Mouse (Mus musculus) neural tube, embryonic 14.5 days (tissue): ENCODE data around the gene Xrn1. TPM values are rescaled to one million over a fixed set of nuclear protein-coding genes. Genes with fewer than 3 reads are reported as not detected.
"Not testable (repeated sequence)": the region's sequence is repeated elsewhere in the genome, so short reads cannot be mapped to it uniquely, and the experiment has no call there.

ENCODE experiments used
- ATAC-seq: fragments of 200-750 bp; cut with Nextera tagmentation; 2 replicates; pipeline ENCODE4 v1.8.0; 2017; ENCODE audit warnings: low read depth, mild to moderate bottlenecking, moderate TSS enrichment, moderate library complexity
- H3K27ac ChIP-seq: fragments of 300-500 bp; sonication (generic); 2 replicates; pipeline ENCODE4 v1.5.1; 2014; ENCODE audit warnings: low read depth, mild to moderate bottlenecking, control low read depth, low read length, moderate library complexity, mixed read lengths
- H3K27me3 ChIP-seq: fragments of 300-500 bp; sonication (generic); 2 replicates; pipeline ENCODE4 v1.6.1; 2014; ENCODE audit warnings: low read length; ENCODE audit not compliant: control insufficient read depth, insufficient read depth
- H3K36me3 ChIP-seq: fragments of 300-500 bp; sonication (generic); 2 replicates; pipeline ENCODE4 v1.6.1; 2014; ENCODE audit warnings: low read length, mixed read lengths; ENCODE audit not compliant: control insufficient read depth, insufficient read depth
- H3K4me1 ChIP-seq: fragments of 300-500 bp; sonication (generic); 2 replicates; pipeline ENCODE4 v1.6.1; 2014; ENCODE audit warnings: low read length; ENCODE audit not compliant: control insufficient read depth, insufficient read depth
- H3K4me2 ChIP-seq: fragments of 300-500 bp; sonication (generic); 2 replicates; pipeline ENCODE4 v1.6.1; 2014; ENCODE audit warnings: mild to moderate bottlenecking, low read depth, low read length, control low read depth
- H3K4me3 ChIP-seq: fragments of 300-500 bp; sonication (generic); 2 replicates; pipeline ENCODE4 v1.5.1; 2014; ENCODE audit warnings: low read depth, low read length, control low read depth, mixed read lengths
- H3K9ac ChIP-seq: fragments of 300-500 bp; sonication (generic); replicated peaks from 2 replicates; pipeline ENCODE4 v1.6.1; 2014; ENCODE audit warnings: low read depth, mild to moderate bottlenecking, control low read depth, low read length, mixed read lengths
- H3K9me3 ChIP-seq: fragments of 300-500 bp; sonication (generic); 2 replicates; pipeline ENCODE4 v1.6.1; 2016; ENCODE audit warnings: low read length; ENCODE audit not compliant: control insufficient read depth
- WGBS: fragments of 180-500 bp; shearing (Covaris S2); extraction: QIAGEN DNeasy Blood & Tissue Kit; methylation state at CpG from one replicate; pipeline ENCODE4 v1.1.7; 2014; 5-methylcytosine and 5-hydroxymethylcytosine counted together
- polyA plus RNA-seq: library from polyadenylated mRNA; unstranded; fragments of >200 nt; fragmentation: Nextera tagmentation; extraction: Ambion mirVana; gene quantifications from 2 replicates; pipeline ENCODE4 v1.2.1, GENCODE M21; 2014

The Xrn1 gene
- polyA plus RNA-seq, 1 experiment from 2014 or later: 28.5 TPM

DNA sequence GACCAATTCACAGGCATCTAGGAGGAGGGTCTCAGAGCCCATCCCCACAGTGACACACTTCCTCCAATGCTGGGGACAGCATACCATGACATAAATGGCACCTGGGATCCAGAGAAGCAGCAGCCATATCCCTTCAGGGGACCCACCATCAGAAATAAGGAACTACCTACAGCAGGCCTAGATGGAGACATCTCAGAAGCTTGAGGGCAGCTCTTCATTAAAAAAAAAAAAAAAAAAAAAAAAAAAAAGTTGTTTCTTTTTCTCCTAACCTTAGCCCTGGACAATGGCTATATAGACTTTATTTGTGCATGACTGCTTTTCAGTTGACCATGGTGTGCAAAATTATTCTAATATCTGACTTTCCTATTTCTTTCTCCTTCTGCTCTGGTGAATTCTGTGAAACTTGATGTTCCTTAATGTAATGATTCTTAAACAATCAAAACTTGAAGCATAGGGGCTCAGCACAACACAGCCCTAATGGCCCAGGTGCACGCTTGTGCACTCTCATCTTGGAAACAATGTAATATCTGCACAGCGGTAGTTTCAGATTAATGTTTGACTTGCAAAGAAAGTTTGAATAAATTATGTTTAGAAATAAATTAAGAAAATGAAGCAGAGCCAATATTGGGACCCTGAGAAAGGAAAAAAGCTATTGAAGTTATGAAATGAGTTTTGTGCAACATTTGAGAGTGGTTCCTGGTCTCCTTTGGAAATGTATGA is 108.7 kb downstream of the Xrn1 start:
- ATAC-seq: no peak
- H3K4me3 ChIP-seq: no peak overlapping the region
- H3K27ac ChIP-seq: no peak overlapping the region
- H3K4me2 ChIP-seq: no peak overlapping the region
- no peaks in the 10 kb centered on the region for H3K4me1 ChIP-seq
- 84% methylated on average over 2 of the region's 2 CpGs for WGBS
- H3K27me3 ChIP-seq: no peaks in the 10 kb centered on the region
- H3K36me3 ChIP-seq: no peaks in the 10 kb centered on the region
- H3K9ac ChIP-seq: no peak overlapping the region
- no peaks in the 10 kb centered on the region for H3K9me3 ChIP-seq

DNA sequence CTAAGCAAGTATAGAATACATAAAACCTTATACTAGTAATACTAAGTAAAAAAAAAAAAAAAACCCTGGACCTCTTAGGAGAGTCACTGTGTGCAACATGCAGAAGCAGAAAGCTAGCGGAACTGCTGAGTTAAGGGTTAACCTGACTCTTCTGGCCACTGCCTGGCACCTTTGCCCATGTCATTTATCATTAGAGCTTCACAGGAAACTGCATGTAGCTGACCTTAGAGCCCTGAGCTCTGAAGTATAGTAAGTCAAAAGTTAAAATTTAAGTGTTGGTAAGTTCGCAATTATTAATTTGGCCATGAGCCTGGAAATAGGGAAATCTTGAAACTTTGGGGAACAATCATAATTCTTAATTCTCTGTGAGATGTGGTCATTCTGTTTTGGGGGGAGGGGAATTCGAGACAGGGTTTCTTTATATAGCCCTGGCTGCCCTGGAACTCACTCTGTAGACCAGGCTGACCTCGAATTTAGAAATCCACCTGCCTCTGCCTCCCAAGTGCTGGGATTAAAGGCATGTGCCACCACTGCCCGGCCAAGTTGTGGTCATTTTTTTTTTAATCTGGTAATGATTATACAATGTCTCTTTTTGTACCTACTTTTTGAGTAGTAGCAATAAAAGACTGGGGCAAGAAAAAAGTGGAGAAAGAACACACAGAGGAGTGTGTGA is 109.4 kb downstream of the Xrn1 start:
- Histone ChIP-seq H3K4me1 (no peaks in the 10 kb centered on the region), H3K9ac (no peak overlapping the region), H3K36me3 (no peaks in the 10 kb centered on the region), H3K4me3 (no peak overlapping the region), H3K9me3 (no peaks in the 10 kb centered on the region), H3K27me3 (no peaks in the 10 kb centered on the region), H3K4me2 (no peak overlapping the region), H3K27ac (no peak overlapping the region)
- WGBS: 82% methylated on average over 5 of the region's 5 CpGs
- no peak for ATAC-seq

DNA sequence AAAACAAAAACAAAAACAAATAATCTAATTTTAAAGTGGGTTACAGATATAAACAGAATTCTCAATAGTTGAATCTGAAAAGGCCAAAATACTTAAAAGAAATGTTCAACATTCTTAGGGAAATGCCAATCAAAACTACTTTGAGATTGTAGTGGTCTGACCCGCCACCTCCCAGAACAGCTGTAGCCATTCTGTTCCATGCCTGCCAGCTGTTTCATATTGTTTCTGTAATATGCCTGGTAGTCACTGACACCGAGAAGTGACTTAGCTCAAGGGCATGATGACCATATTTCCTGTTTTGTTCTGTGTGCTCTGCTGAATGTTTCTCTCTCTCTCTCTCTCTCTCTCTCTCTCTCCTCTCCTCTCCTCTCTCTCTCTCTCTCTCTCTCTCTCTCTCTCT is 112.9 kb downstream of the Xrn1 start:
- no peak overlapping the region for H3K4me2 ChIP-seq
- no peak for ATAC-seq
- no peaks in the 10 kb centered on the region for H3K4me1 ChIP-seq
- 82% methylated on average over 2 of the region's 2 CpGs for WGBS
- no peaks in the 10 kb centered on the region for H3K36me3 ChIP-seq
- no peaks in the 10 kb centered on the region for H3K27me3 ChIP-seq
- no peaks in the 10 kb centered on the region for H3K9me3 ChIP-seq
- no peak overlapping the region for H3K27ac ChIP-seq
- no peak overlapping the region for H3K9ac ChIP-seq
- H3K4me3 ChIP-seq: no peak overlapping the region

DNA sequence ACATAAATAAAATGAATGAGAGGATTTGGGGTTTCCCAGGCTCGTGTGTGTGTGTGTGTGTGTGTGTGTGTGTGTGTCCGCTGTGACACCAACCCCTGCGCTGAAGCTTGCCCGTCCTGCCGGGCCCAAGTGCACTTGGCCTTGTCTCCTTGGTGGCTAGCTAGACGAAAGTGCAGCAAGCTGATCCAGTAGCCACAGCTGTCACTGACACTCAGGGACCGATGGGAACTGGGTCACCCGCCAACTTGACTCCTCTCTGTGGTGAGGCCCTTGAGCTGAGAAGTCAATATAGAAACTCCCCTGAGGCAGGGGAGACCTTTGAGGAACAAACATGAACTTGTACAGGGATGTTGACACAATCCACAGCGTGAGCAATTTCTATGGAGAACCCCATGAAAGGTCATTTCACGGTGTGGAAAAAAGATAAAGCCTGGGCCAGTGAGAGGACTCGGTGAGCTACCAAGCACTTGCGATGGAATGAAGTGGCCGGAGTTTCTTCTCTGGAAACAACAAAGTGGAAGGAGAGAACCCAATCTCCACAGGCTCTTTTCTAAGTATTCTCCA is 124.3 kb downstream of the Xrn1 start:
- H3K4me3 ChIP-seq: no peak overlapping the region
- 88% methylated on average over 13 of the region's 13 CpGs for WGBS
- H3K9me3 ChIP-seq: no peaks in the 10 kb centered on the region
- H3K9ac ChIP-seq: no peak overlapping the region
- H3K27ac ChIP-seq: no peak overlapping the region
- H3K27me3 ChIP-seq: no peaks in the 10 kb centered on the region
- H3K4me1 ChIP-seq: no peaks in the 10 kb centered on the region
- no peak for ATAC-seq
- H3K36me3 ChIP-seq: no peaks in the 10 kb centered on the region
- no peak overlapping the region for H3K4me2 ChIP-seq

DNA sequence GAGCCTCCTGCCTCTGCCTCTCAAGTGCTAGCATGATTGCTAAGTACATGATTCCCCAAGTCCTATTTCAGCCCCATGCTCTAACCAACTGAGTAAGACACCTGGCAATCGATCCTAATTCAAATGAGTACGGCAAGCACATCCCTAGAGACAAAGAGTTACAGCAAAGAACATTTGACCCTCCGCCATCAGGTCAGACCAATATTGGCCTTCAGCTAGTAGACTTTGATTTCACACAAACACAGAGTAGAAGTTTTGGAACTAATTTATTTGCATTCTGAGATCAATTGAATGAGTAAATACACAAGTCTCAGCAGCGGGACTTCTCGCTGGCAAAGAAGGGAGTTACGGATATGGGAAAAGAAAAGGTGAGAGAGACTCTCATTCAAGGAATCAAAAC is 130.7 kb downstream of the Xrn1 start:
- no peak for ATAC-seq
- 89% methylated on average over 6 of the region's 6 CpGs for WGBS

DNA sequence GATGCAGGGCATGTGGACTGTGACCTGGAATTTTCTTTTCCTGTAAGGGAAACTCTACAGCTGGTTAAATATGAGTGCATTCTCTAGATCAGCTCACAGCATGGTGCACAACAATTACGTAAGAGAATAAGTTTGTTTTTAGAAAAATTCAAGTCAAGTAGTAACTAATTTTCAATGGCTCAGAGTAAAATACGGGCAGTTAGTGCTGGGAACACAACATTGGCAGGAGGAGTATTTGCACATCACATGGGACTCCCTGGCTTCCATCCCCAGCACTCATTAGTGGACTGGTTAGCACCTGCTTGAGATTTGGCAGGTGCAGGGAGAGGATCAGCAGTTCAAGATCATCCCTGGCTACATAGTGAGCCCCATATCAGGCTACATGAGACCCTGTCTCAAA is 133.1 kb downstream of the Xrn1 start:
- Histone ChIP-seq H3K9ac (no peak overlapping the region), H3K27ac (no peak overlapping the region), H3K27me3 (no peaks in the 10 kb centered on the region), H3K4me1 (no peaks in the 10 kb centered on the region), H3K4me2 (no peak overlapping the region), H3K9me3 (no peaks in the 10 kb centered on the region), H3K4me3 (no peak overlapping the region), H3K36me3 (no peaks in the 10 kb centered on the region)
- 90% methylated on average over 2 of the region's 2 CpGs for WGBS
- no peak for ATAC-seq

More for the DNA sequence above, 130.7 kb downstream of the Xrn1 start:
- Histone ChIP-seq H3K4me2 (no peak overlapping the region), H3K4me3 (no peak overlapping the region), H3K27ac (no peak overlapping the region), H3K9me3 (no peaks in the 10 kb centered on the region), H3K9ac (no peak overlapping the region), H3K36me3 (no peaks in the 10 kb centered on the region), H3K4me1 (no peaks in the 10 kb centered on the region), H3K27me3 (no peaks in the 10 kb centered on the region)

DNA sequence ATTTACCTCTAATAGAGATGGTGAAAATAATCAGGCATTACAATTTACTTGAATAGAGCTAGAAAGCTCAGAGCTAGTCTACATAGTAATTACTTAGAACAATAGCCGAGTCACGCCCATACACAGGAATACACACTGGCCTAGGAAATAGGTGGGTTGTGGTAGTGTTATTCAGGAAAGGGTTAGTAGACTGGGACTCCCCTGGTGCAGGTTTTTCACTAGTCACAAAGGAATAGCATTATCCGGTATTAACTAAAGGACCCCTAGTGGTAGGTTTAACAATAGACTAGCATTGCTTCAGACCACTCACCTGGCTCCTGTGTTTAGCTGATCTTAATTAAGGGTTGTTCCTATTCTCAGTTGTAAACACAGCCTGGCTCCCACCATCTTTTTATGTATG is 133.9 kb downstream of the Xrn1 start:
- 76% methylated on average over 3 of the region's 3 CpGs for WGBS
- H3K9me3 ChIP-seq, H3K27ac ChIP-seq, H3K36me3 ChIP-seq, H3K4me3 ChIP-seq, H3K4me2 ChIP-seq, H3K27me3 ChIP-seq, H3K4me1 ChIP-seq, ATAC-seq, H3K9ac ChIP-seq: not testable (repeated sequence)

DNA sequence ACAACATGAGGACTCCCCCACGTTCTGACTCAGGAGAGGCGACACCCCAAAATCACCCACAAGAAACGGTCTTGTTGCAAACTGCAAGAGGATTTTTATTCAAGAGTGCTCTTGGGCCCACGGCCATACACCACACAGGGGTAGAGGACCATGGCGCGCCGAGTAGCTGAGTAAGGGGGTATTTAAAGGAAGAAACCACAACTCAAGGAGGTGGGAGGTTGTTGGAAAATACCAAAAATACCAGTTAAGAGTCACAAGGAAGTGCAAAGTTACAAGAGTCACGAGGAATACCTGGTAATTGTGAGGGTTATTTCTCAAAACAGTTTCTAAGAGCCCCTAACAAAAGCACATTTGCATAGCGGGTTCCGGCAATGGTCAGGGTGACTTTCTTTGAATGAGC is 138.1 kb downstream of the Xrn1 start:
- H3K4me3 ChIP-seq, H3K36me3 ChIP-seq, H3K9me3 ChIP-seq, H3K9ac ChIP-seq, H3K4me2 ChIP-seq, H3K4me1 ChIP-seq, H3K27me3 ChIP-seq, H3K27ac ChIP-seq, ATAC-seq: not testable (repeated sequence)
- 92% methylated on average over 10 of the region's 10 CpGs for WGBS

DNA sequence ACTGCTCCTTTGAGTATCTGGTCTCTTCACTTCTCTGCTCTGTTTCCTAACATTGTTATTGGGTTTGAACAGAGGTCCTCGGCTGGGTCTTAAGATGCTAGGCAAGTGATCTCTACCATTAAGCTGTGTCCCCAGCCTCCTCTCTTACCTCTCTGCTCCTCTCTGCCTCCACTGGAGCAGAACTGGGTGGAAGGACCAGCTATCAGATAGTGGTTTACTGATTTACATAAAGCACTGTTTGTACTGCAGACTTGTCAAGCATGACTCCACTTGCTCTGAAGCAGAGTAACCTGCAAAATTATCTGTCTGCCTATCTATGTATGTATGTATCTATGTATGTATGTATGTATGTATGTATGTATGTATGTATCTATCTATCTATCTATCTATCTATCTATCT is 138.7 kb downstream of the Xrn1 start:
- Histone ChIP-seq H3K4me3 (no peak overlapping the region), H3K4me1 (no peaks in the 10 kb centered on the region), H3K27me3 (no peaks in the 10 kb centered on the region), H3K9ac (no peak overlapping the region), H3K36me3 (no peaks in the 10 kb centered on the region), H3K27ac (no peak overlapping the region), H3K4me2 (no peak overlapping the region), H3K9me3 (no peaks in the 10 kb centered on the region)
- ATAC-seq: no peak
- WGBS: 91% methylated on average over 1 of the region's 1 CpGs
